Comparison of ENCODE assay signal across 22 mouse cellular contexts in the genomic region with DNA sequence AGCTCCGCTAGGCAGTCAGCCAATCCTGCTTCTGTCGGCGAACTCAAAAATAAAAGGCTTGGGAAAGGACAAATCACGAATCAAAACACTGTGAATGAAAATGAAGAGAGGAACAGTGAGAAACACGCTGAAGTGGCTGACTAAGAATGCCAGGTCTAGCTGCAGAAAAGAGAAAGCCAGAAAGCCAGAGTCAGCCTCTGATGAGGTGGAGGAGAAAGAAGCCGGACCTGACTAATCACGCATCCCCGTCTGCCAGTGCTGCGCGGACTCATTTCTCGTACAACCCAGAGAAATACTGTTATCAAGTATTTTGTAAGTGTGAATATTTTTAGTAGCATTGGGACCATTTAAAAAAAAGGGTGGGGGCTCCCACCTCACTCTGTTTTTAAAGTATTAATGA.
DNase-seq lines count a peak whose midpoint lies in the region; ATAC-seq and TF ChIP-seq lines count a peak whose summit lies in the region.
"Had no signal": no experiment of that assay in that cellular context is flagged by ENCODE, and none has a peak within 500 bp of the region (broad histone marks: within the 10 kb centered on the region; RNA-seq: fewer than 3 reads in every experiment).

No protein-coding gene starts in this region.

- 59% methylated on average over 11 of the region's 11 CpGs for WGBS in heart, embryonic 14.5 days

- DNase-seq in heart, adult 11 months = no peak
- DNase-seq in left cerebral cortex, adult 2 months (ENCODE audit: extremely low spot score in 1 of 2, low spot score in 2 of 2) = no peak
- DNase-seq in left cerebral cortex, postnatal 10 days (ENCODE audit: extremely low spot score in 1 of 2, low spot score in 2 of 2) = no peak
- DNase-seq in R1 (ENCODE audit: low read depth, low spot score) = peak; percentile 3
- DNase-seq in fibroblast of lung, adult 2 months (ENCODE audit: low read depth) = peak; percentile 5
- no peak for DNase-seq in cerebellum, adult 9-10 months
- DNase-seq: adrenal gland, adult 2 months; kidney, adult 9 months; kidney, postnatal 25 days; layer of hippocampus, adult 9-11 months; lung, postnatal 4 days; right cerebral cortex, postnatal 25 days; thymus, adult 18-20 months had no signal

- H3K9me3 ChIP-seq in heart, embryonic 14.5 days (ENCODE audit: control insufficient read depth, low read length) = no peaks in the 10 kb centered on the region
- H3K9me3 ChIP-seq: embryonic facial prominence, embryonic 13.5 days; heart, embryonic 10.5 days; limb, embryonic 12.5 days; lung, embryonic 15.5 days; midbrain, embryonic 10.5 days; neural tube, embryonic 12.5 days; stomach, embryonic 15.5 days had no signal

- intact Hi-C loops in left cerebral cortex, adult 2 months (cut with DNase I) = no loop called here
- intact Hi-C loops in left cerebral cortex, postnatal 10 days (cut with DNase I) = no loop called here

- no peak overlapping the region for H3K27ac ChIP-seq in heart, embryonic 14.5 days (replicated peaks in 1 of 2; ENCODE audit: control insufficient read depth in 1 of 2, insufficient read depth in 1 of 2, low read depth in 2 of 2, low read length in 2 of 2)
- no peak overlapping the region for H3K27ac ChIP-seq in left cerebral cortex, adult 2 months
- H3K27ac ChIP-seq: embryonic facial prominence, embryonic 13.5 days; heart, embryonic 10.5 days; limb, embryonic 12.5 days; liver, embryonic 14.5 days; lung, embryonic 15.5 days; midbrain, embryonic 10.5 days; neural tube, embryonic 12.5 days; stomach, embryonic 15.5 days had no signal

- H3K4me1 ChIP-seq in heart, embryonic 14.5 days (ENCODE audit: control insufficient read depth in 2 of 2, insufficient read depth in 2 of 2, low read length in 2 of 2) = no peaks in the 10 kb centered on the region
- H3K4me1 ChIP-seq: heart, embryonic 10.5 days; lung, embryonic 15.5 days; midbrain, embryonic 10.5 days; neural tube, embryonic 12.5 days; stomach, embryonic 15.5 days had no signal

- H3K27me3 ChIP-seq in heart, embryonic 14.5 days (ENCODE audit: control insufficient read depth, insufficient read depth, low read length) = no peaks in the 10 kb centered on the region
- H3K27me3 ChIP-seq: embryonic facial prominence, embryonic 13.5 days; limb, embryonic 12.5 days; lung, embryonic 15.5 days; neural tube, embryonic 12.5 days; stomach, embryonic 15.5 days had no signal

- TF ChIP-seq CTCF in left cerebral cortex, adult 2 months (IDR thresholded peaks at IDR 0.05) = no peak

- no peak overlapping the region for H3K9ac ChIP-seq in heart, embryonic 14.5 days (ENCODE audit: low read length)
- H3K9ac ChIP-seq: embryonic facial prominence, embryonic 13.5 days; limb, embryonic 12.5 days; liver, embryonic 14.5 days; lung, embryonic 15.5 days; neural tube, embryonic 12.5 days; stomach, embryonic 15.5 days had no signal

- no peaks in the 10 kb centered on the region for H3K36me3 ChIP-seq in heart, embryonic 14.5 days (ENCODE audit: control insufficient read depth, insufficient read depth, low read length)
- H3K36me3 ChIP-seq: embryonic facial prominence, embryonic 13.5 days; heart, embryonic 10.5 days; limb, embryonic 12.5 days; lung, embryonic 15.5 days; midbrain, embryonic 10.5 days; neural tube, embryonic 12.5 days; stomach, embryonic 15.5 days had no signal

- no peak overlapping the region for H3K4me3 ChIP-seq in heart, embryonic 14.5 days (ENCODE audit: control insufficient read depth in 1 of 2, insufficient read depth in 1 of 2, low read depth in 1 of 2, low read length in 2 of 2)
- 0 out of 2 replicates have a peak overlapping the region, but pooled peaks have one; percentile 4 for H3K4me3 ChIP-seq in left cerebral cortex, adult 2 months
- H3K4me3 ChIP-seq: embryonic facial prominence, embryonic 13.5 days; heart, embryonic 10.5 days; limb, embryonic 12.5 days; lung, embryonic 15.5 days; midbrain, embryonic 10.5 days; neural tube, embryonic 12.5 days; stomach, embryonic 15.5 days had no signal

- ATAC-seq in heart, embryonic 14.5 days (ENCODE audit: insufficient number of reproducible peaks, insufficient read depth, low FRiP score, low read depth) = no peak

- H3K4me2 ChIP-seq in heart, embryonic 14.5 days (ENCODE audit: low read length) = peak overlapping the region; percentile 3; the same call in 1 of the 2 replicates
- H3K4me2 ChIP-seq: embryonic facial prominence, embryonic 13.5 days; limb, embryonic 12.5 days; lung, embryonic 15.5 days; neural tube, embryonic 12.5 days; stomach, embryonic 15.5 days had no signal

Comparison
In these comparisons a context has a peak if more than half of its experiments do, and no peak if none do; other contexts are left out.
1. DNase-seq: peak in R1 (single experiment) and fibroblast of lung, adult 2 months (single experiment); none in heart, adult 11 months (single experiment), left cerebral cortex, adult 2 months (0 of 2), left cerebral cortex, postnatal 10 days (0 of 2) and cerebellum, adult 9-10 months (single experiment).